Mouse (Mus musculus): Measurements from ENCODE around the gene 1700092M07Rik.
A peak's percentile ranks its signal among the peaks of the same experiment; 100 is the strongest.

Gene 1700092M07Rik

DNA sequence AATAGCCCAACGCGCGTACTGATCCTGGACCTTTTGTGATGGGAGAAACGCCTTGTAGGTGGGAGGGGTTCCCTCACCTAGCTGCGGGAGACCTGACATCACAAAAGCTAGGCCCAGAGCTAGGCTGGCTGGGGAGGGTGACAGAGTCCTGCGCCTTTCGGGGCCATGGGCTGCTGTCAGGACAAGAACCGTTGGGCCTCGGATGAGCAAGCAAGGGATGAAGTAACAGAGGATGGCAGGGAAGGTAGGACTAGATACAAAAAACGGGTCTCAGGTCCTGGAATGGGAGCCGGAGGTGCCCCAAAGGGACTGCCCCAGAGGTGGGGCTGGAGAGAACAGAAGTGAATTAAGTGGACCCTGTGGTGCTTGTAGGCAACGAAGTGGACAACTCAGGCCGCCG lies at the start of gene 1700092M07Rik:
Gene 1700092M07Rik, plus strand, starts transcription at position 116 of the 400 bp plus-strand sequence.
- DNase-seq (ENCODE audit: low read depth) = no peak

DNA sequence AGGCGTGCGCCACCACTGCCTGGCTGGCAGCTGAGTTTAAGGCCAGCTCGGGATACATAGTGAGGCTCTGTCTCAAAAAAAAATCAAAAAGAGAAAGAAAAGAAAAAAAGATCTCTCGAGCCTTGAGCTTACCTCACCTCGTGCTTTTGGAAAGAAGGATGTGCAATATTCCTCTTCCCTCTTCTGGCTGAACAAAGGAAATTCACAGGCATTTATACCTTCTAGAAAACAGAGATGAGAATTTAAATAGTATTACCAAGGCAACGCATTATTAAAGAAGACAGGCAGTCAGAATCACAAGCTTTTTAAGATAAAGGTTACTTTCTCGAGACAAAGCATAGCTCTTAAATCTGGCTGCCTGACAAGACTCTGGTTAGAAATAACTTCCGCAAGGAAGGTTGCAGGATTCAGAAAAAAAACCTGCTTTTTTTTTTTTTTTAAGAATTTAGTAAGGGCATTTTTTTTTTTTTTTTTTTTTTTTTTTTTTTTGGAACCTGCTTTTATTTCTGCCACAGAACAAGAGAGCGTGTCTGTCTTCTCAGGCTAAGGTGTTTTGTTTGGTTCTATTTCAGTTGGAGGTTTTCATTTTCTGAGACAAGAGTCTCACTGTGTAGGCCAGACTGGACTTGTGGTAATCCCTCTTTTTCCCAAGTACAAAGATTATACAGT lies 48.5 kb upstream of the 1700092M07Rik start:
- DNase-seq (ENCODE audit: low read depth) = no peak

DNA sequence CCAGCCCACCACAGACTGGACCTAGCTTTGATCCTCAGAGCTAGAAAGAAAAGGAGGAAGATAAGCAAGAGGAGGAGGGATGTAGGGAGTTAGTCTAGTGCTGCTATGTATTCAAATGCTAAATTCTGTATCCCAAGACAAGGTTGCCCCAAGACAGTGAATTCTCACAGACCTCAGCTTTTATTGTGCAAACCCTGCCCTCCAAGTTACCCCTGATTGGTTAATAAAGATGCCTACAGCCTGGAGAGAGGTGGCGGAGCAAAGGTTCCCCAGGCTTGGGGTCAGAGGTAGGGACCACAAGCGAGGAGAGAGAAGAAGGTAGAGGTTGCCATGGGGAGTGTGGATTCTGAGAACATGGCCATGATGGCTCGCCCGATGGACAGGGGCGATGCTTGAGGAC lies 47.8 kb upstream of the 1700092M07Rik start:
- no peak for DNase-seq (ENCODE audit: low read depth)

DNA sequence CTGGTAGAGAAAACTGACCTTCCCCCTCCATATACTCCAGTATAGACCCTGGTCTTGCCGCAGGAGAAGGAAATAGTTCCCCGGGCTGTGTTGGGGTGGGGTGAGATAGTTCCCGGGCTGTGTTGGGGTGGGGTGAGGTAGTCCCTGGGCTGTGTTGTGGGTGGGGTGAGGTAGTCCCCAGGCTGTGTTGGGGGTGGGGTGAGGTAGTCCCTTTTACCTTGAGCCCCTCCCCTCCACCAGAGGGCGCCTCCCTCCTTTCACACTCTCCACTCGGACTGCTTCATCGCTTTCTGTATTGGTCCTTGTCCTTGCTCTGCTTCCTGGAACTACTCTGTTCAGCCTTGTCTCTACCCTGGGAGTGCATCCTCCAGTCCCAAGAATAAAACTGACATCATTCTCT lies 45.2 kb upstream of the 1700092M07Rik start:
- no peak for DNase-seq (ENCODE audit: low read depth)

DNA sequence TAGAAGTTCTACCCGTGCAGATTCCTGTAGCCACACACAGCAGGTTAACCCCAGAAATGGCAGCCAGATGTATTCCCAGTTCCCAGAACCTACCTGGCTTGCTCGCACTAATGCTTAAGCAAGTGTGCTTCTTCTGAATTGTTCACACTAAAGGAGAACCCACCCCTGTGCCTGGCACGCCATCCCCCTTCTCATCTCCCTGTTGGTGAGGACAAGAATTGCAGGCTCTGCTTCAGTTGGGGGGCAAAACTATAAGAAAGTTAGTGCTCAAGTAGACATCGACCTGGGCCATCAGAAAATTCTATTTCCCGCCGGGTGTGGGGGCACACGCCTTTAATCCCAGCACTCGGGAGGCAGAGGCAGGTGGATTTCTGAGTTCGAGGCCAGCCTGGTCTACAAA lies 40.9 kb upstream of the 1700092M07Rik start:
- no peak for DNase-seq (ENCODE audit: low read depth)

DNA sequence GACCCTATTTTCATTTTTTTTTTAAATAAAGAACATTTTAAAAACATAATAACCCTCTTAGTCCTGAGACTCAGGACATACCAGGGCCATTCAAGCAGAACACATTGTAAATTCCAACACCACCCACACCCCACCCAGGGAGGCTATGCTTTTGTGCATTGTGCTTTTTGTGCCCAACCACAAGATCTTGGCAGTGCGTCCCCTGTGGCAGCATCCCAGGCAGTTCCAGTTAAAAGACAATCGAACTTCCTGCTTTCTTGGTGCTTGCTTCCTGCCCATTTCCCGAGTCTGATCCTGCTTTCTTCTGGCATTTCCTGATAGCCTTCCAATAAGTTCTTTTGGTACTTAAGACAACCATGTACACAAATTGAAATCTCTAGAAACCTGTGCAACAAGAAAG lies 38.1 kb upstream of the 1700092M07Rik start:
- no peak for DNase-seq (ENCODE audit: low read depth)

DNA sequence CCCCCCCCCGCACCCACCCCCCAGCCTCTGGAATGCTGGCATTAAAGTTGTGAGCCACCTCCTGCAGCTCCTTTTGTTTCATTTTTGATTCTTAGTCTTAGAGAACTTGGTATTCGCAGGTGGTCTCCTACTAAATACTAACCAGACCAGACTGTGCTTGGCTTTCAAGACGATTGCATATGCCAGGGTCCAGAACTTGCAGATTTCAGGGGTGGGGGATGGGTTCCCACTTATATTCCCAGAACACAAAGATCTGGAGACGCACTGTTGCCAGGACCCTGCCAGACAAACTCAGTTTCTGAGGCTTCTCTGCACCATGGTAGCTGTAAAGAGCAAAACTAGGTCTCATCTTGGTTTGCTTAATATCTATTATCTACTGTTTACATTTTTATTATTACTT lies 36.9 kb upstream of the 1700092M07Rik start:
- no peak for DNase-seq (ENCODE audit: low read depth)

DNA sequence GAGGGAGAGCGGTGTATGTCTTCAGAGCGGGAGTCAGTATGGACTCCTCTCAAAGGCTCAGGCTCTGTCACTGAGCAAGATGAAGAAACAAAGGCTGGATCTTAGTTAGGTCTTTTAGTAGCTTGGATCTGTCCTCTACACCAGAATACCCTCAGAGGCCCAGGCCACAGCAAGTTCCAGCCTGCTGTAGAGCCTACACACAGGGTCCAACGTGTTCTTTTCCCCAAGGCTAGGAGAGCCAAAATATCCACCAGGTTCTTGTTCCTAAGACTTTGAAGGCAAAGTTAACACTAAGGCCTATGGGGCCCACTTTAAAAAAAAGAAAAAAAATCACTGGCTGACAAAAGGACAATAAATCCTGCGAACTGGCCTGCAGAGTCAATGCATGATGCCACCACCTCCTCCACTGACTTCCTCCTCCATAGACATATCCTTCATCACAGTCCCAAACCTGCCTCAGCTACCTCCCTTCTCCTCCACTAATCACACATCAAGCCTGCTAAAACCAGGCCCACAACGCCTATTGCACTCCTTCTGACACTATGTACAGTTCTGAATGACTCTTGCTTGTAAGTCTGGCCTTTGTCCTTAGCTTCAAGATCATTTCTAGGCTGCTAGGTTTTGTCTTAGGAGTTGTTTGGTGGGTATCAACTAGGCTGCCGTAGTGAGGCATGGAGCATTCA lies 35.4 kb upstream of the 1700092M07Rik start:
- no peak for DNase-seq (ENCODE audit: low read depth)

DNA sequence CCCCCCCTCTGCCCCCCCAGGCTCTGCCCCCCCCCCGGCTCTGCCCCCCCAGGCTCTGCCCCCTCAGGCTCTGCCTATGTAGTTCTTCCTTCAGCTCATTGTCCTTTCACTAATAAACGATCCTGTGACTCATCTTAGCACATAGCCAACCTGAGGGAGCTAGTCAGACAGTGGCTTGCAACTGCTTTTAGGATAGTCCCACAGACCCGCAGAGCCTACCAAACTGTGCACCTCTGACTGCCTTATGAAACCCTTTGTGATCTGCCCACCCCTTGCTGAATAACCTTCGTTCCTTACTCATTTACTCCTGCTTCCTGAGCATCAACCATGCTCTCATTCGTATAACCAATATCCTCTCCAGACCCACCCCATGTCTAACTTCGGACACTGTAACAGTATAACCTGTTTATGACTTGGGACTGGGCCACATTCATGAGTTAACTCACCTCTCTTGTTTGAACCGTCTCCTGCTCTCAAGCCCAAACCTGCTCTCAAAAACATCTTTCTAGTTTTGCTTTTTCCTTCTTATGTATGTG lies 34.3 kb upstream of the 1700092M07Rik start:
- DNase-seq (ENCODE audit: low read depth) = no peak

DNA sequence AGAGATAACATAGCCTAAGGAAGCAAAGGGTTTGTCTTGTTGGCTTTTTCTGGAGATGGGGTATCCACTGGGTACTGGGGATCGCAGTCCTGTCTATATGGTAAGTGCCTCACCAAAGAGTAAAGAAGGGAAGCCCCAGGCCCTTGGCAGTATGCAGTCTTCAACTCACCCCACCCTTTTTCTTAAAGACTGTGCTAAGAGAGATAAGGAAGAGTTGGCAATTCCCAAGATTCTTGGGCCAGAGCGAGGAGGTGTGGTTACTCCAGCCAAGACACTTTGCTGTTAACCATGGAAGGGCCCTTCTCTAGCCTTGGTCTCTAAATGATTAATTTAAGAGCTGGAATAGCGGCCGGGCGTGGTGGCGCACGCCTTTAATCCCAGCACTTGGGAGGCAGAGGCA lies 33.6 kb upstream of the 1700092M07Rik start:
- DNase-seq (ENCODE audit: low read depth) = no peak

DNA sequence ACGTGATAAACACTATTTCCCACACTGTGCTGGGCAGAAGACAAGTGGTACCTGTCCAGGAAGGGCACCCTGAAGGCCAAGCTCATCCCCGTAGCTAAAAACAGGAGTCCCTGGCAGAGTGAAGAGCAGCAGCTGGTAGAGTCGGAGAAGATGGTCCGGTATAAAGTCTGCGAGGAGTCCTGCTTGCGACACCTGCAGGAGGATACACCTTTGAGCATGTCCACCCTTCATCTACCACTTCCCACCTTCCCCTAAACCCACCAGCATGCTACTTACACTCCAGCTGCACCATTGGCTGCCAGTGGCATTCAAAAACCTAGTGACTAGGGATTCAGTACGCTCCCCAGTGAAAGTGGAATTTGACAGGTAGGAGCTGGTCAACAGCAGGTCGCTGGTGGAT lies 31.6 kb upstream of the 1700092M07Rik start:
- no peak for DNase-seq (ENCODE audit: low read depth)

DNA sequence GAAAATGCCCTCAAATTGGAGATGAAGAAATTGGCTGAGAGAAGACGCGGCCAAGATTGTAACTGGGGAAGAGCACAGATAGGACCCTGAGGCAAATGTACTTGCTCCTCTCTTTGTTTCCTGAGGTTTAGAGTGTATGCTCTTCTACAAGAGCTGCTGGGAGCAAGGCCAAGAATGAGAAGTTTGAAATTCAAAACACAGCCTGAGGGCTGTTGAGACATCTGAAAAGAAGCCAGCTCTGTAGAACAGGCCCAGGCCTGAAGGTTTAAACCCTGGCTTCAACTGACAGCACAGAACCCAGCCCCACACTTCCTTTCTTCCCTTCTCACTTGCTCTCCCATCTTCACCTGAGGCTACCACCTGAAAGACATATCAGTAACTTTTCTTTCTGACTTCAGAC lies 30.5 kb upstream of the 1700092M07Rik start:
- no peak for DNase-seq (ENCODE audit: low read depth)

DNA sequence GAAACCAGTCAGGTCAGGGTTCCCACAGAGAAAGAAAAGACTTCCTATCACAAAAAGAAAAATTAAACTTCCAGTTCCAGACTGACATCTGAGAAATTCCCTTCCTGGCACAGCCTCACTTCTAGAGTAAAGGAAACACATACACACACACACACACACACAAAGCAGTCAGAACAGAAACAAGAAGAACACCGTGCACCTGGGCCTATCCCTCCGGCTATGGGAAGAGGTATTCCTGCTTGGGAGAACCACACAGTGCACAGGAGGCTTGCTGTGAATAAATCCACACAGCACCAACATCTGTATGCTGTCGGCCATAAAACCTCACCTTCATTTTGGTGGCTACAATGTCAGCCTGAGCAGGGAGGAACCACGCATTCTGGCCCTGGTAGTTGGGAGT lies 29.0 kb upstream of the 1700092M07Rik start:
- DNase-seq (ENCODE audit: low read depth) = no peak

DNA sequence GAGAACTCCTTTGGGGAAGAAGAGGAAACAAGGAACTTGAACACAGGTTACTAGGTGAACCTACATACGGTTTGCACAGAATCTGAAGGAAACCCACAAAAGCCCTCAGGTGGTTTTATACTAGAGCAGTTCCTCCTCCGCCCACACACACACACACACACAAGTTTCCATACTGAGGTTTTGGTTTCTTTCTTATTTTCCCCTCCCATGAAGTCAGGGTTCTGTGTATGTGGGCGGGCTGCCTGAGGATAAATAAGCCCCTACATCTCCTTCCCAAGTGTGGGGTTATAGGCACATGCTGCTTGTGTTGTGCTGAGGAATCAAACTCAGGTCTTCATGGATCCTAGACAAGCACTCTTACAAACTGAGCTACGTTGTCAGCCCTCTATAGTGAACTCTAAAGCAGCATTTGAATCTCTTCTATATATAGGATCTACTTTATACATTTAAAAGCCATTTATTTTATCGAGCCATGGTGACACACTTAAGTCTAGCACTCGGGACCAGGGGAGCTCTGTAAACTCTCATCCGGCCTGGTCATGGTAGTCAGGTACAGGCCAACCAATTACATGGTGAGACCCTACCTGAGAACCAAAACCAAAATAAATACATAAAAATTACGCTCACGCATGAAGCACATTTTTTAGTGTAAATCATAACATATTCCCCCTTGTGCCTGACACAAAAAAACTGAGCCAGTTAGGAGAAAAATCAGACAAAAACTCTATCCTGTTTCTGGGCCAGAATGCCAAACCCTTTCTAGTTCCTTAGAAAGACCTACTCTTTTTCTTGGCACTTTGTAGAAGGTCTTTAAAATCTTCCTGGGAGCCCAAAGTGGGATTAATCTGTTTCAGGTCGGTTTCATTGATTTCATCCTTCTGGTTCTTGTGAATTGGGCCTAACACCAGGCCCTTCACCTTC lies 28.3 kb upstream of the 1700092M07Rik start:
- no peak for DNase-seq (ENCODE audit: low read depth)

DNA sequence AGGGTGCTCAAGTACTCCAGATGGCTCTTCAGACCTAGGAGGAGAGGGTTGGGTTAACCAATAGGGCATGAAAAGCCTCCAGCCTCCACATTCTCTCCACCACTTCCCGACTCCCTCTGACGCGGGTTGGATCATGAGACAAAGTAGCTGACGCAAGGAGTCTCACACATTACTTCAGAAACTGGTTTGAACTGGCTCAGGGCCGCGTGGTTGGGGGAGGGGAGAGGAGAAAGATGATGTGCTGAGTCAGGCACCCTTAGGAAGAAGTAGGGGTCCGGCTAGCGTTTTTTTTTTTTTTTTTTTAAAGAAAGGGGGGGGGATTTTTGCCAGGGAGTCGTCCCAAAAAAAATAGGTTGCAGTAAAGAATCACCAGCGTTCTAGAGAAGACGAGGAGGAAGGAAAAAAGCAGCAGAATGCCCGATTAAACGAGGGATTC lies 27.6 kb upstream of the 1700092M07Rik start:
- DNase-seq (ENCODE audit: low read depth) = peak; percentile 90

DNA sequence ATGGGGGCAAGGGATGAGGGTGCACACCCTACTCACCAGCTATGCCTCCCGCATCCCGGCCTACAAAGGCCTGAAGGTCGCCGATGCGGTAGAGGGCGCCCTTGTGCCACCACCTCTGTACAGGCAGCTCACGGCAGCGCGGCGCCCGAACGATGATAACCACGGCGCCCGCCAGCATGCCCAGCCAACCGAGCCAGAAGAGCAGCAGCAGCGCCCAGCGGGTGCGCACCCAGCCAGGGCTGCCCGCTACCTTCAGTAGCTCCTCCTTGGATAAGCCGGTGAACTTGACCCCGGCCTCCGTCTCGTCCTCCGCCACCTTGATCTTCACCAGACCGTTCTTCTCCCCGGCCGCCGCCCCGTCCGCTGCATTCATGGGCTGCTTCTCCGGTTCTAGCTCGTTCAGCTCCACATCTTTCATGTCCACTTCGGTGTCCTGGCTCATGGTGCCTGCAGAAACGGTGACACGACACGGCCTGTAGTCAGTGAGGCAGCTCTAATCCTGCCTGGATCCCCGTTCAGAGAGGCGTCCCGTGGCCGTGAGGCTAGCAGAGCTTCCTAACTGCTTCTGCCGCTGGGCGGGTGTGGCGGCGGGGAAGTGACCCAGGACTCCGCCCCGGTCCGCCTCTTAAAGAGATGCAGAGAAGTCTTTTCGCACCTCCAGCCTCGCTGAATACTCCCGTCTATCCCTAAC lies 27.1 kb upstream of the 1700092M07Rik start:
- peak; percentile 83 for DNase-seq (ENCODE audit: low read depth)

DNA sequence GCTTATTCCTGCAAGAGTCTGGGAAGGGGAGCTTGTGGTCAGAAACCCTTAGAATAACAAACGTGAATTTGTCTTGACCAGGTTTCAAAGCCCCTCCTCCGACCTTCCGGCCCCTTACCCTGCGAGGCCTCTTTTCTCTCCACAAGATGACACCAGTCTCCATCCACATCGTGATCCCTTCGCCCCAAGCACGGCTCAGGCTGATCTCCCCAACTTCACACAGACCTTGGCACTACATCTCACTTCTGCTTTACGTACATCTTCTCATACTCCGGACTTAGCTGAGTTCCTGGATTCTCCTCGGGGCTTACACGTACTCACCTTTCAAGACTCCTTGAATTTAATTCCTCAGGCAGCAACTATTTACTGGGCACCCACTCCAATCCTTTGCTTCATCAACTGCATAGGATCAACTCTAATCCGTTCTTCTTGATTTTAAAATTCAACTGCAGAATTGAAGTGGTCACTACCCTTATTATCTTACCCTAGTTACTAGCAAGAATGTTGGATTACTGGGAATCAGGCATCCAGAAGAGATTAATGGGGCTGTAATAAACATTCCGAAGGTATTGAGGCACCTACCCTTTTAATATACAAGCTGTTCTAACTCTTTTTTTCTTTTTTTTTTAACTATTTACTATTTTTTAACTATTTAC lies 26.4 kb upstream of the 1700092M07Rik start:
- no peak for DNase-seq (ENCODE audit: low read depth)

DNA sequence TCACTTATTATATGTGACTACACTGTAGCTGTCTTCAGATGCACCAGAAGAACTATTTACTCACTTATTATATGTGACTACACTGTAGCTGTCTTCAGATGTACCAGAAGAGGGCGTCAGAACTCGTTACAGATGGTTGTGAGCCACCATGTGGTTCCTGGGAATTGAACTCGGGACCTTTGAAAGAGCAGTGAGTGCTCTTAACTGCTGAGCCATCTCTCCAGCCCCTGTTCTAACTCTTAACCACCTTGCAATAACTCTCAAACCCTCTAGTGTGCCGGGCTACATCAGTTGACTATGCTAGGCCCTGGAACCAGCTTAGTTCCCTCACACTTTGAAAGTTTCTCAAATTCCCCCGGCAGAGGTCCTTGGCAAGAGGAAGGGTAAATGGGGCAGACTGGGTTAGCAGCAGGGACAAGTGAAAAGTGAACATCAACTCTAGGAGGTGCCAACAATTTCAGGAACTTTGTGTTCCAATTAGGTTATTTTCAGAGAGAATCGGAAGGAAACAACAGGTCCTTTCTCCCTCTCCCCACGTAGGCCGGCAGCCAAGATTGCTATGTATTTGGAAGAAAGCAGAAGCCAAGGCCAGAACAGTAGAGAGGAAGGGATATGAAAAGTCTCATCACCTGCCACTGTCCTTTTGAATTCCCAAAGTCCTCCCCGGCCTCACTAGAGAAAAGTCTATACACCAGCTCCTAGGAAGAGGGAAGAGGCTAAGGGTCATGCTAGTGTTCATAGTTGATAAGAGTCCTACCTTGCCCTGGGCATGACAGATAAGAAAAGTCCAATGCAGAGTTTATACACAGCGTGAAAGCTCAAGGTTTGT lies 25.7 kb upstream of the 1700092M07Rik start:
- DNase-seq (ENCODE audit: low read depth) = no peak

DNA sequence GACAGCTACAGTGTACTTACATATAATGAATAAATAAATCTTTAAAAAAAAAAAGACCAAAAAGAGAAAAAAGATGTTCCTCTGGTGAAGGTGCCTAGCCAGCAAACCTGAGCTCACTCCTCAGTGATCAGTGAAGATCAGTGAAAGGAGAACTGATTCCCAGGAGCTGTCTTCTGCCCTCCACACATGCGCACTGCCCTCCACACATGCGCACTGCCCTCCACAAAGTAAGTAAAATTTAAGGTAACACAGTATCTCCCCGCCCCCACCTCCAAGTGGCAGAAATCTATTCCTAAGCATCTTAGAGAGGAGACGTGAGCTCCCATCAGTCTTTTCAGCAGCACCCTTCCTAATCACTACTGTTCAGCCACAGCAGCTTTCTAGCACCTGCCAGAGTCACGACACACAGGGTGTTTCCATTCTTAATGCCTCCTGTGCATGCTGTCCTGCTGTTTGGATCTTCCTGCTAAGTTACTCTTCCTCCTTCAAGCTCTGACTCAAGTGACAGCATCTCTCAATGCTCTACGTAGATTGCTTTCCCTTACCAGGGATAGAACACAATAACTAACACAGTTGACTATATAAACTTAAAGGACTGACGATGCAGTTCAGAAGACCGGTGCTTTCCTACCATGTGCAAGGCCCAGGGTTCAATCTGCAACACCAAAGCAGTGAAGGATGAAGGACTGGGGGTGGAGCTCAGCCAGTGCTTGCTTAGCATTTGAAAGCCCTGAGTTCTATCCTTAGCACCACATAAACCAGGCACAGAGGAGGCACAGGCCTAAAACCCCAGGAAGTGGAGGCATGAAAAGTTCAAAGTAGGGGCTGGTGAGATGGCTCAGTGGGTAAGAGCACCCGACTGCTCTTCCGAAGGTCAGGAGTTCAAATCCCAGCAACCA lies 24.4 kb upstream of the 1700092M07Rik start:
- DNase-seq (ENCODE audit: low read depth) = no peak

Measured in c-Kit-positive CD71-negative TER-119-negative erythroid progenitor cells, embryonic 14.5 days (primary cell).